Mouse (Mus musculus): Measurements from ENCODE around the gene Gjb4. TPM values are rescaled to one million over a fixed set of nuclear protein-coding genes. Genes with fewer than 3 reads are reported as not detected.

Gjb4 gene
- total RNA-seq, 2 experiments from 2014 or later = not detected

- intact Hi-C loops (cut with DNase I) = loop anchor here (2.0 to 10.0 kb wide), 3 partner anchors 69 to 765 kb away; partner anchors contain the start of genes Clspn and Dlgap3
- peak; percentile 71 to 79 for DNase-seq (ENCODE audit: low spot score in 2 of 2)
Measured at GRCm38 (mm10) chr4:127319613-127320012, 34.3 kb downstream of the Gjb4 start.

- DNase-seq (ENCODE audit: low spot score in 2 of 2) = peak; percentile 32 to 53
- intact Hi-C loops (cut with DNase I) = loop anchor here (10.0 kb wide), 1 partner anchor 762 kb away; the partner anchor contains the start of gene Clspn
Measured at GRCm38 (mm10) chr4:127317143-127317542, 36.7 kb downstream of the Gjb4 start.

DNA sequence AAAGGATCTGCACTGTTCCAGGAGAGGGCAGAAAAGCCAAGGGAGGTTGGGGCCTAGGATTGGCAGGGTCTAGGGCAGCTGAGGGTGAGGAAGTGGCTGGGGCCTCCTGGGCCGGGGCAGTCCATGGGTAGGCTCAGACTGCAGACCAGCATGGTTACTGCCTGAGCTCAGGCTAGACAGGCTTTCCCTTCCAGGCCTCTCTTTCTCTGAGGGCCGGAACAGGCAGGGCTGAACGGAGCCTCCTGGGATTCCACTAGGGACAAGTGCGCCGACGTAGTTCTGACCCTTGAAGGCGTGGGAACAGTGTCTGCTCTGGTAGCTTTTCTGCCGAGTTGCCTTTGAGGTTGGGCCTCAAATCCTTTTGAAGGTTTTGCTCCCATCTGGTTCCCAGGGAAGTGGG, 38.1 kb downstream of the Gjb4 start:
- DNase-seq (ENCODE audit: low spot score in 2 of 2) = no peak
- intact Hi-C loops (cut with DNase I) = loop anchor here (10.0 kb wide), 1 partner anchor 761 kb away; the partner anchor contains the start of gene Clspn

GRCm38 (mm10) chr4:127314585-127314984, 39.3 kb downstream of the Gjb4 start:
- intact Hi-C loops (cut with DNase I) = loop anchor here (10.0 kb wide), 1 partner anchor 760 kb away; the partner anchor contains the start of gene Clspn
- DNase-seq (ENCODE audit: low spot score in 2 of 2) = no peak

- DNase-seq (ENCODE audit: low spot score in 2 of 2) = peak; percentile 41 to 65
- intact Hi-C loops (cut with DNase I) = loop anchor here (10.0 kb wide), 1 partner anchor 759 kb away; the partner anchor contains the start of gene Clspn
Measured at GRCm38 (mm10) chr4:127313861-127314260, 40.0 kb downstream of the Gjb4 start, which contains the start of gene Gja4. TSS of gene Gja4 (minus strand) at chr4:127314039.

DNA sequence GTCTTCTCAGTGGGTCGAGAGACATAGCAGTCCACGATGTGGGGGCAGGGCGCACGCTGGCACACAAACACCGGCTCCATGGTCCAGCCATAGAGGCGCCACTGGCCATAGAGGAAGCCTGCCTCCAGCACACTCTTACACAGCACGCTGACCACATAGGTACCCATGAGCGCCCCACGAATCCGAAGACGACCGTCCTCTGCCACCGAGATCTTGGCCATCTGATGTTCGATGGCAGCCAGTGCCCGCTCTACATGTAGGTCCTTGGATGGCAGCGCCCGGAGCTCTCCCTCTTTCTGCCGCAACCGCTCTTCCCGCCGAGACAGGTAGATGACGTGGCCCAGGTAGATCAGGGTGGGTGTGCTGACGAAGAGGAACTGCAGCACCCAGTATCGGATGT, 41.5 kb downstream of the Gjb4 start:
- DNase-seq (ENCODE audit: low spot score in 2 of 2) = no peak
- intact Hi-C loops (cut with DNase I) = loop anchor here (10.0 kb wide), 1 partner anchor 758 kb away; the partner anchor contains the start of gene Clspn

GRCm38 (mm10) chr4:127311561-127311960, 42.3 kb downstream of the Gjb4 start:
- no peak for DNase-seq (ENCODE audit: low spot score in 2 of 2)
- intact Hi-C loops (cut with DNase I) = loop anchor here (10.0 kb wide), 1 partner anchor 757 kb away; the partner anchor contains the start of gene Clspn

DNA sequence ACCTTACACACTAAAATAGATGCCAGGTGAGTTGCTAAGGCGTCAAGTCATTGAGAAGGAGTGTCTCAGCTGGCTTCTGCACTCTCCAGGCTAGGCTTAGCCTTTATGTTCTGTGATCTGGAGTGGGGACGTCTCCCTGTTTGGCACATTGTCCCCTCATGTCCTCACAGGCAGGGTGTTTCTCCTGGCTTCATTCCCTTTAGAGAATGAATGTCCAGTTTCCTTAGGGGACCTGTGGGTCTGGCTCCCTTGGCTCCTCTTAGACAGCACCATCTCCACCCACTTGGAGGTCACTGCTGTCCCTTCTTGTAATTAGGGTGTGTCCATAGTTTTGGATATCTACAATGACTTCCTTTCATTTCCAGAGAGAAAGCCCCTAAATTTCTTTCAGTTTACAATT, 47.0 kb downstream of the Gjb4 start:
- DNase-seq (ENCODE audit: low spot score in 2 of 2) = no peak
- intact Hi-C loops (cut with DNase I) = no loop called here

GRCm38 (mm10) chr4:127303796-127304195, 50.1 kb downstream of the Gjb4 start:
- no peak for DNase-seq (ENCODE audit: low spot score in 2 of 2)
- intact Hi-C loops (cut with DNase I) = no loop called here

Other genes with a start within 250 kb of the Gjb4 start
- 1 to 10 TPM; 3.8 to 4.0 TPM for gene Tmem35b, start 230.4 kb downstream of the Gjb4 start, total RNA-seq (2021)
- 100 to 1,000 TPM; 401 to 410 TPM for gene Dlgap3, start 184.9 kb downstream of the Gjb4 start, total RNA-seq (2021)
- 10 to 100 TPM; 47.2 to 47.6 TPM for gene Smim12, start 110.3 kb downstream of the Gjb4 start, total RNA-seq (2021)
- 1 to 10 TPM; 7.8 TPM for gene Gja4, start 40.0 kb downstream of the Gjb4 start, total RNA-seq (2021)
- under 1 TPM; 0.22 to 0.30 TPM for gene Gjb3, start 23.2 kb downstream of the Gjb4 start, total RNA-seq (2021)
- gene Gjb5, start 4.1 kb upstream of the Gjb4 start, total RNA-seq (2021) = not detected

Data from left cerebral cortex, postnatal 14 days (tissue).